Mouse (Mus musculus) frontal cortex, adult 2 months (tissue): Measurements from ENCODE around the gene Siae. TPM values are rescaled to one million over a fixed set of nuclear protein-coding genes. Genes with fewer than 3 reads are reported as not detected.

Source experiments
- DNase-seq, 2 experiments: peaks; one replicate each; pipeline ENCODE4 v3.0.0; 2022; ENCODE audit warnings: low spot score in 1 of 2; ENCODE audit errors: extremely low spot score in 1 of 2
- polyA plus RNA-seq: library from polyadenylated mRNA; depleted of rRNA; stranded (reverse); fragments of >200 nt; gene quantifications from 2 replicates; pipeline ENCODE4 v1.2.3, GENCODE M21; 2012; rRNA removed

Siae gene
- polyA plus RNA-seq, 1 experiment = 14.5 TPM

DNA sequence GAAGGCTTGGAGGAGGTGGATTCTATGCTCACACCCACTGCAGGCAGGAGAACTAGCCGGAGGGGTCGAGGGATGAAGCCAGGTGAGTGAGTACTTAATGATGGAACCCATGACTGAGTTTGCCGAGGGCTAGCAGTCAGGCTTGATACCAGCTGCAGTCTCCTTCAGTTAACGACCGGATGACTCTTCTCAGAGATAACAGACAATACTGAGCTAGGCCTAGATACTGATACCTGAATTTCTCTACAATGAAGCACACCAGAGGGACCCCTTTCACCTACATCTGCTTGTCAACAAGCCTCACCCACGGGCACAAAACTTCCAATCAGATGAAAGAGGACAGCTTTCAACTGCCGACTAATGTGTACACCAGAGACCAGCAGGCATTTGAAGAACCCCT, 110.5 kb downstream of the Siae start:
- DNase-seq = no peak

DNA sequence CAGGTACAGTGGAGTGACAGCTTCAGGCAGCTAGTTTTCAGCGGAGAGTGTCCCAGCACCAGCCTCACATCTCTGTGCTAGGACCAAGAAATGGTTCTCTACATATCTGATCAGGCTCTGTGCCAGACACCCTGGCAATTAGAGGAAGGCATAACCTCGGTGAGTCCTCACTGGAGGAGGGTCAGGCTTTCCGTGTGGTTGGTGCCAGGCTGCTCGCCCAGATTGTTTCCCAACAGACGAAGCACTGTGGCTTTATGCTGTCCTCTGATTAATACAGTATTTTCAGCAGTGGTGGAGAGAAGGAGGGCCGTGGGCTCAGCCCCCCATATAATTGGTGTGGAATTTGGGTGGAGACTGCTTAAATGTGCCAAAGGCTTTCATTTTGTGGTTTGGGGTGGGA, 113.6 kb downstream of the Siae start, which contains the start of gene Panx3:
Panx3 (minus strand) TSS at position 121 of the 400 bp plus-strand sequence.
- DNase-seq = no peak

DNA sequence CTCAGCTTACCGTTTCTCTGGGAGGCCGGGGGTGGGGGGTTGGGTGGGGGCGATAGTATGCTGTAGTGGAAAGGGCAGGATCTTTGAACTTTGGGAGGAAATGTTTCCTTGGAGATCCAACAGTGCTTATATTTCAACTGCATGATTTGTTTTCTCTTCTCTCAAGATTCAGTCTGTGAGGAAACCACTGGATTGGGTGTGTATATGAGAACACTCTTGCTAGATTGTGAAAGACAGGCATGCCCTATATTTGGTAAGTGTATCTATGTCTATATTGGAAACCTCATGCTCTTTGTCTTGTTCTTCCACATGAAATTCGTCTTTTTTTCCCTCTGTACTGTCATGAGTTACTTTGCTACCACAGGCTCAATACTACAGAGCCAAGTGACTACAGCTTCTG, 114.2 kb downstream of the Siae start:
- DNase-seq = no peak

DNA sequence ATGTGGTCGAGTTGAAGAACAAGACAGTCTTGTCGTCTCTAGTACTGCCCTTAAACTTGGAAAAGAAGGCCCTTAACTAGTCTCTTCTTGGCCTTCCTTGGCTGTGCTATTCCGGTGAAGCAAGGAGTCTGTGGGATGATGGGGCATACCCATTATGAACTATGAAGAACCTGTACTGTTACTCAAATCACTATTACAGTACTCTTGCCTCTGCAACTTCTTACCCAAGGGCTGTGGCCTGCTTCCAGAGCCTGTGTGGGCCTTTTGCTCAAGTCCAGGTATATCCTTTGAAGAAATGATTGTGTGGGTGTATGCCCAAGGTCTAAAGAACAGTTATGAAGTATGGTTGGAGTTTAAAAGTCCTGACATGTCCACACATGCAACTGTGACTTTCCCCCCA, 114.8 kb downstream of the Siae start:
- DNase-seq = no peak

DNA sequence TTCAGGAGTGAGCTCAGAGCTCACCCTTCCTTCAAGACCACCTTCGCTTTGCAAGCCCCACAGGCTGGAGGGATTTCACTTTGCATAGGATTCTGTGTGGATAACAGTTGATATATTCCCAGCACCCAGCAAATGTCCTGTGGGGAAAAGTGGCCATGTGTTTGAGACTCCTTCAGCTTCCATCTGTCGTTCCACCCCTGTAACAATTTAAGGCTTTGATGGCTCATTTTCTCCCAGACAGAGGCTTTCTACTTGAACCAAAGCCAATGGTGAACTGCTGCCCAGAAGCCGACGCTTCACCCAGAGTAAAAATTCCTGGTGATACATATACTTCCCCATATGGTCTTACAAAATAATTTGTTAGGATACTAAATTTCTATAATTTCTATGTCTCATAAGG, 119.8 kb downstream of the Siae start:
- DNase-seq = peak; percentile 37 to 79

DNA sequence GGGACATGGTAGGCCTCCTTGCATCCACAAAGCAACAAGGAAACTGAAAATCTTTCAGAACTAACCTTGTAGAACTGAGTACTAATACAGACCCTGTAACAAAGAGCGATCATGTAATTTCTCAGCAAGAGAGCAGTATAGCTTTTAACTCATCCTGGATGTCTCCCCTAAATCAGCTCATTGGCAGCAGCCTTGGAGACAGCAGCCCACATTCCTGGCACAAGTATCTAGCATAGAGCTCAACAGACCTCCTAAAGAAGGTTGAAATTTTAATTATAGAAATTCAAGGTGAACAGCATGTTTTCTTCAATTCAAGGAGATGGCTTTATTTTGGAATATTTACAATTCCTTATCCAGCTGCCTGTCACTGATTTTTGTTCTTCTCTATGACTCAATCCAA, 125.6 kb downstream of the Siae start:
- DNase-seq = peak; percentile 26 to 49

DNA sequence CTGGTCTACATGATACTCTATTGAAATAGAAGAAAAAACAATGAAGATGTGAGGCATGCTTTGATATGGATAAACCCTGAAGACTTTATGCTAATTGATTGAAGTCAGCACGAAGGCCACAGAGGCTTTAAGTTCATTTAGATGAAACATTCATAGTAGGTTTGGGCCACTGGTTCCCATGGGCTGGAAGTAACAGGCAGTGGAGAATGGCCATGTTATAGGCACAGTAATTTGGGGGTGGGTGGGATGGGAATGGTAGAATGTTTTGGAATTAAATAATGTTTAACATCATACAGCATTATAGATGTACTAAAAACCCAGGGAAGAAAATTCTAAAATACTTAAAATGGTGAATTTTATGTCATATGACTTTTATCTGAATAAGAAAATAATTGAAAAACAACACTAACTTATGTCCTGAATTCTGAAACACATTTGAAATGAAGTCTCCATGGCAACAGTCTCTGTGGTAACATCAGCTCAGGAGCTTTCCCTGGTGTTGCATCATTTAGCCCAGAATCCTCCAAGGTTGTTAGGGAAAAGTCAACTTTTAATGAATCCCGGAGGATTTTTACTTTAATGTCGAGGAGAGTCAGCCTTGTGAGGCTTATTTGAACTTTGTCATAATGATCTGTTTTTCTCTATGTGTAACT, 131.9 kb downstream of the Siae start:
- DNase-seq = peak in 1 of 2 experiments; percentile 54

DNA sequence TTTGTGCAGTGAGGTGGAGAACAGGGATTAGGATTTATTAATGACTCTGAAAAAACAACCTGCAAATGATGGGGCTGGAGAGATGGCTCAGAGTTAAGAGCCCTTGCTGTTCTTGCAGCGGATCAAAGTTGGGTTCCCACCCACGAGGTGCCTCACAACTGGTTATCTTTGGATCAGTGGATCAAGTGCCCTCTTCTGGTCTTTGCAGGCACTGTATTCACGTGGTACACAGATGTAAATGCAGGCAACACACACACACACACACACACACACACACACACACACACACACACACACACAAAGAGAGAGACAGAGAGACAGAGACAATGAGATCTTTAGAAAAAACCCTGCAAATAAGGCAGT, 132.4 kb downstream of the Siae start:
- no peak for DNase-seq

DNA sequence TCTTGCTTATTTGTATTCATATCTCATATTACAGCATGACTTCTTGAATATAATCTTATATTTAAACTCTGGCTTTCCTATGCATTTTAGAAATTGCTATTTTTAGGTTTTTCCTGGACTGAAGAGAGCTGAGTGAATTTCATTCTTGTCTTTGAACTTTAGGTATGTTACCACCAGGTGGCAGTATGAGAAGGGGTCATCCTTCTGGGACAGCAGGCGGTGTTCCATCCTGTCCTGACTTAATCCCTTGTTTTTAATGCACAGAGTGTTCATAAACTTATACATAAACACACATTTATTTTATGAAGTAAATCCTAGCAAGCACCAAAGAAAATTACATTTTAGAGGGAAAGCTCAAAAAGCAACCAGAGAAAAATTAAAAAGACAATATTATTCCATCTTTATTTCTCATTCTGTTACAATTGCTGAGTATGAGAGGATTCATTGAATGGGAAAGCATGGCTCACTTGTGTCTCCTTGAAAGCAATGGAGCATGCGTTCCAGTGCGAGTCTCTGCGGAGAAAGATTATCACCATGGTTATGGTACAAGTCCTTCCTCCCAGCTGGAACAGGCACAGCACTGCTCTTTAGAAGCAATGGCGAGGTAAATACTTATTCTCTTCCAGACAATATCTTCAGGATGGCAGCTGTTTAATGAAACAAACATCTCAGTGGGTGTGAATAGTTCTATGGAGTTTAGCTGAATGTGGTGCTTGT, 134.6 kb downstream of the Siae start:
- DNase-seq = peak in 1 of 2 experiments; percentile 59

Other genes with a start within 250 kb of the Siae start
- 1.6 and 1.8 TPM in 2 replicates for gene Ccdc15, start 207.3 kb upstream of the Siae start, polyA plus RNA-seq
- gene Hepacam, start 188.3 kb upstream of the Siae start, polyA plus RNA-seq = 79.8 and 81.4 TPM in 2 replicates
- gene Robo4, start 153.8 kb upstream of the Siae start, polyA plus RNA-seq = 5.6 and 5.8 TPM in 2 replicates
- 26.3 and 43.8 TPM in 2 replicates for gene Robo3, start 122.5 kb upstream of the Siae start, polyA plus RNA-seq
- gene Msantd2, start 66.4 kb upstream of the Siae start, polyA plus RNA-seq = 33.9 and 35.2 TPM in 2 replicates
- 28.9 and 31.3 TPM in 2 replicates for gene Esam, start 27.6 kb upstream of the Siae start, polyA plus RNA-seq
- gene Vsig2, start 16.4 kb upstream of the Siae start, polyA plus RNA-seq = 6.0 and 6.4 TPM in 2 replicates
- gene Nrgn, start 2.8 kb upstream of the Siae start, polyA plus RNA-seq = 1,218 and 1,912 TPM in 2 replicates
- 6.7 and 7.1 TPM in 2 replicates for gene Spa17, start 58.0 kb downstream of the Siae start, polyA plus RNA-seq
- 42.0 and 43.7 TPM in 2 replicates for gene Tbrg1, start 101.6 kb downstream of the Siae start, polyA plus RNA-seq
- gene Panx3, start 113.5 kb downstream of the Siae start, polyA plus RNA-seq = 0.08 TPM in 1 of 2 replicates, not detected in the other
- gene Olfr160, start 160.6 kb downstream of the Siae start, polyA plus RNA-seq = 0.10 TPM in 1 of 2 replicates, not detected in the other
- 0.11 TPM in 1 of 2 replicates, not detected in the other for gene Olfr874, start 189.4 kb downstream of the Siae start, polyA plus RNA-seq
- gene Olfr875, start 216.2 kb downstream of the Siae start, polyA plus RNA-seq = not detected in 2 replicates
- gene Olfr876, start 247.3 kb downstream of the Siae start, polyA plus RNA-seq = not detected in 2 replicates